ENCODE assay signal across 8 mouse cellular contexts in genomic region chr2:129908701-129909425, GRCm38 (mm10).
DNase-seq lines count a peak whose midpoint lies in the region; ATAC-seq lines count a peak whose summit lies in the region.

No protein-coding gene starts in this region.

- peak overlapping the region; percentile 49 for H3K4me3 ChIP-seq in forebrain, embryonic 13.5 days
- peak overlapping the region; percentile 52 for H3K4me3 ChIP-seq in limb, embryonic 10.5 days

- H3K36me3 ChIP-seq in forebrain, embryonic 13.5 days (ENCODE audit: poor library complexity, severe bottlenecking): no peaks in the 10 kb centered on the region
- H3K36me3 ChIP-seq in limb, embryonic 10.5 days: no peaks in the 10 kb centered on the region

- H3K4me1 ChIP-seq in forebrain, embryonic 13.5 days: peaks cover 15% of the 10 kb centered on the region
- H3K4me1 ChIP-seq in limb, embryonic 10.5 days: peaks cover 33% of the 10 kb centered on the region

- ATAC-seq in forebrain, embryonic 13.5 days: peak; percentile 96
- ATAC-seq in erythroblast, adult 5-6 weeks (replicated peaks; ENCODE audit: low FRiP score, poor library complexity, severe bottlenecking): no peak

- no peaks in the 10 kb centered on the region; the same call in 1 of the 2 replicates for H3K27me3 ChIP-seq in forebrain, embryonic 13.5 days
- H3K27me3 ChIP-seq in limb, embryonic 10.5 days (ENCODE audit: low read depth, poor library complexity, severe bottlenecking): 0 out of 2 replicates have a peak, but pooled peaks cover 5% of the 10 kb centered on the region

- H3K9me3 ChIP-seq in forebrain, embryonic 13.5 days (replicated peaks): no peaks in the 10 kb centered on the region
- no peaks in the 10 kb centered on the region for H3K9me3 ChIP-seq in limb, embryonic 10.5 days (replicated peaks)

- H3K27ac ChIP-seq in forebrain, embryonic 13.5 days: peak overlapping the region; percentile 67
- H3K27ac ChIP-seq in limb, embryonic 10.5 days: peak overlapping the region; percentile 62

- 1% methylated on average over 28 of the region's 28 CpGs for WGBS in forebrain, embryonic 13.5 days
- 2% methylated on average over 28 of the region's 28 CpGs for WGBS in limb, embryonic 10.5 days

- peak overlapping the region; percentile 66 for H3K9ac ChIP-seq in forebrain, embryonic 13.5 days

- H3K4me2 ChIP-seq in forebrain, embryonic 13.5 days: peak overlapping the region; percentile 70

- DNase-seq in adrenal gland, adult 2 months: peak; percentile 35
- no peak for DNase-seq in adrenal gland, adult 18-20 months (ENCODE audit: low spot score in 2 of 2)
- DNase-seq in cerebellum, adult 11 months: peak; percentile 33
- peak; percentile 14 to 18 for DNase-seq in kidney, adult 8-10 months
- peak; percentile 76 for DNase-seq in limb, embryonic 10.5 days (ENCODE audit: low spot score)
- DNase-seq in right cerebral cortex, adult 2 months (ENCODE audit: low spot score in 2 of 2): peak; percentile 71 to 79

Comparison
In these comparisons a context has a peak if more than half of its experiments do, and no peak if none do; other contexts are left out.
1. DNase-seq: peak in adrenal gland, adult 2 months (single experiment), cerebellum, adult 11 months (single experiment), kidney, adult 8-10 months (2 of 2), limb, embryonic 10.5 days (single experiment) and right cerebral cortex, adult 2 months (2 of 2); none in adrenal gland, adult 18-20 months (0 of 2).